Mouse (Mus musculus): ENCODE measurements at regions not wholly inside any gene's neighbourhood (a gene's known extent, or its start where the extent isn't known, plus 50 kb on each side); places are given as distances from the start of the nearest gene placed in this dataset.
A peak's percentile ranks its signal among the peaks of the same experiment; 100 is the strongest.

DNA sequence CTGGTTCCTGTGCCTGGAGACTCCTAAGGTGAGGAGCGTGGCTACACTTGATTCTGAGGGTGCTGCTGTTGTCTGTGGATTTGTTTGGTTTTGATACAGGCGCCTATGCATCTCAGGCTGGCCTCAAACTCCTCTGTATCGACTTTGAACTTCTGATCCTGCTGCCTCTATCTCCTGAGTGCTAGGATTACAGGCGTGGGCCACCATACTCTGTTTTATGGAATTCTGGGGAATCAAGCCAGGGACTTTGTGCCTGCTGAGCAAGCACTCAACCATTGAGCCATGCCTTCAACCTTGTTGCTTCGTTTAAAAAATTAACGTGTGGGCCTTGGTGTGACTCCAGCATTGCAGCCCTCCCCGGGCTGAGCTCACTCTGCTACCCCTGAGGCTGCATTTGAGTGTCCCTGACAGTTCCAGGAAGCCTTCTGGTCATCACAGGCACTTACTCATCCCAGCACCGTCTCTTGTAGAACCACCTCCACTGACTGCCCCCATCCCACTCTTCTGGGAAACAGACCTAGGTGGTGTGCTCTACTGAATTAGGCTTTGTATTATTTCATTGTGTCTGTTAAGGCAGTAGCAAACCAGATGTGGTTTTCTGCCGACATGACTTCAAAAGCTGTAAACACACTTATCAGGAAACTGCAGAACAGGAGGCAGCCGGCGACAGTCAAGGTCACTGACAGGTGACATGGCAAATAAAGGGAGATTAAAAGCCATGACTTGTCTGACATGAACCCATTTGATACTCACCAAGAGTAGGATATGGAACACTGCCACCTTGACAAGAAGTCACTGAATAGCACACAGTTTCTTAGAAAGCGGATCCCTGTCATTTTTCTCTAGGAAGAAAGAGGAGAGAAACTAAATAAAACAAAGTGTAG lies 363.4 kb downstream of the Rps15a start:
- no peak overlapping the region for H3K4me3 ChIP-seq (ENCODE audit: insufficient read depth, low read depth, low read length)
- no peak overlapping the region for H3K27ac ChIP-seq (replicated peaks; ENCODE audit: insufficient read depth, low read depth, low read length)
- no peak for TF ChIP-seq POLR2A (IDR thresholded peaks at IDR 0.05; ENCODE audit: extremely low read depth, insufficient read depth, low read length)
- no peaks in the 10 kb centered on the region for H3K36me3 ChIP-seq (ENCODE audit: control insufficient read depth, insufficient read depth, low read length)
- H3K4me1 ChIP-seq (ENCODE audit: control insufficient read depth, insufficient read depth, low read length) = peaks cover 6% of the 10 kb centered on the region; the same call in 1 of the 2 replicates
- no peak overlapping the region for H3K9ac ChIP-seq (ENCODE audit: low read depth, low read length)
- 31% methylated on average over 12 of the region's 12 CpGs for WGBS
- peak; percentile 74 for DNase-seq (ENCODE audit: extremely low read depth, low read depth, low spot score)
- H3K27me3 ChIP-seq (ENCODE audit: control insufficient read depth, insufficient read depth, low read length) = no peaks in the 10 kb centered on the region
- no peaks in the 10 kb centered on the region for H3K79me2 ChIP-seq (ENCODE audit: control insufficient read depth, insufficient read depth, low read length)

DNA sequence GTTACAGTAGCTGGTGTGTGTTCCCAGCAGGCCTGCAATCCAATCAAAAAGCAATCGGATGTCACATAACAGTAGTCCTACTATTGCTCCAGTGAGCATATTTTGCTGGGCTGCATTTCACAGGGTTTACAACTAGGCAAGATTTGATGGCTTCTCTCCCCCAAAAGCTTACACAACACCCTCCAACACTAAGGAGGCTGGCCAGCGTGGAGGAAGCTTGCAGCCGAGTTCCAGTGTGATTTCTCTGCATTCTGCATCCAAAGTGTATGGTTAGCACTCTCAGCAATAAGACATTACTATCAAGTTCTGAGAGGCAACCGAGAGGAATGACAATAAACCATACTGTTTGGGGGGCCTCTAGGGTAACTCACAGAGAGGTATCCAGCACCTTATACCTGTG lies 367.2 kb downstream of the Xylt1 start:
- Histone ChIP-seq H3K9ac (ENCODE audit: low read depth, low read length) (no peak overlapping the region), H3K4me3 (ENCODE audit: insufficient read depth, low read depth, low read length) (no peak overlapping the region), H3K4me1 (ENCODE audit: control insufficient read depth, insufficient read depth, low read length) (peaks cover 5% of the 10 kb centered on the region; the same call in 1 of the 2 replicates), H3K27me3 (ENCODE audit: control insufficient read depth, insufficient read depth, low read length) (no peaks in the 10 kb centered on the region), H3K36me3 (ENCODE audit: control insufficient read depth, insufficient read depth, low read length) (no peaks in the 10 kb centered on the region), H3K27ac (replicated peaks; ENCODE audit: insufficient read depth, low read depth, low read length) (no peak overlapping the region), H3K79me2 (ENCODE audit: control insufficient read depth, insufficient read depth, low read length) (no peaks in the 10 kb centered on the region)
- DNase-seq (ENCODE audit: extremely low read depth, low read depth, low spot score) = no peak
- TF ChIP-seq POLR2A (IDR thresholded peaks at IDR 0.05; ENCODE audit: extremely low read depth, insufficient read depth, low read length) (no peak), CTCF (IDR thresholded peaks at IDR 0.05; ENCODE audit: low read depth, low read length) (no peak)
- WGBS = 80% methylated on average over 4 of the region's 4 CpGs

DNA sequence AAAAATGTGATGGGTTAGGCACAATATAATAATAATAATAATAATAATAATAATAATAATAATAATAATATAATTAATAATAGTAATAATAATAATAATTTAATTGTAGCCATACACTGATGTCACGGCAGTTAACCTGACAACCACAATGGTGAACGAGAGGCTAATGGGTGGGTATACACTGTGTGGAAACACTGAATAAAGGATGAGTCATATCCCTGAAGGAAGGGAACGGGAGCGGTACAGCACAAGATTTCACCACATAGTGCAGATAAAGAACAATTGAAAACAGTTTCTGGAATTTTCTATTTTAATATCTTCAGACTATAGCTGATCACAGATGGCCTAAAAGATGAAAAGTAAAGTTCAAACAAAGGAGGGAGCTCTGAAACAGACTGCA lies 365.6 kb downstream of the Xylt1 start:
- DNase-seq (ENCODE audit: extremely low read depth, low read depth, low spot score) = no peak
- Histone ChIP-seq H3K36me3 (ENCODE audit: control insufficient read depth, insufficient read depth, low read length) (no peaks in the 10 kb centered on the region), H3K9ac (ENCODE audit: low read depth, low read length) (no peak overlapping the region), H3K27ac (replicated peaks; ENCODE audit: insufficient read depth, low read depth, low read length) (no peak overlapping the region), H3K79me2 (ENCODE audit: control insufficient read depth, insufficient read depth, low read length) (no peaks in the 10 kb centered on the region), H3K4me1 (ENCODE audit: control insufficient read depth, insufficient read depth, low read length) (no peaks in the 10 kb centered on the region), H3K27me3 (ENCODE audit: control insufficient read depth, insufficient read depth, low read length) (no peaks in the 10 kb centered on the region), H3K4me3 (ENCODE audit: insufficient read depth, low read depth, low read length) (no peak overlapping the region)
- 74% methylated on average over 4 of the region's 4 CpGs for WGBS
- TF ChIP-seq CTCF (IDR thresholded peaks at IDR 0.05; ENCODE audit: low read depth, low read length) (no peak), POLR2A (IDR thresholded peaks at IDR 0.05; ENCODE audit: extremely low read depth, insufficient read depth, low read length) (no peak)

DNA sequence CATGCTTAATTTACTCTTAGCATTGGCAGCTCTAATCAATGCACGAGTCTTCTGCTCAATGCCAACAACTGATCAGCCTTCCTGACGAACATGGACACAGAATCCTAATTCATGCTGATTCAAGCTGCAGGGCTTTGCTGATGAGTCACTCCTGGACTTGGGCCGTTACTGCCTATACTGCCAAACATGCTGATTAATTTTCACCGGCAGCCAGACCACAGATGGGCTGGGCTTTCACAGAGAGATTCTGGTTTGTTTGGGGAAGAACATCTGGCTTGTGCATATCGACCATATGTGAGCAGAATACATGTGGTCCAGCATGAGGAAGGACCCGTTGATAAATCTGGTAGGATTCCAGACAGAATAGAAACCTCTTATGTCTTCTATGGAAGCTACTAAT lies 358.9 kb downstream of the Xylt1 start:
- WGBS = 67% methylated on average over 6 of the region's 6 CpGs

DNA sequence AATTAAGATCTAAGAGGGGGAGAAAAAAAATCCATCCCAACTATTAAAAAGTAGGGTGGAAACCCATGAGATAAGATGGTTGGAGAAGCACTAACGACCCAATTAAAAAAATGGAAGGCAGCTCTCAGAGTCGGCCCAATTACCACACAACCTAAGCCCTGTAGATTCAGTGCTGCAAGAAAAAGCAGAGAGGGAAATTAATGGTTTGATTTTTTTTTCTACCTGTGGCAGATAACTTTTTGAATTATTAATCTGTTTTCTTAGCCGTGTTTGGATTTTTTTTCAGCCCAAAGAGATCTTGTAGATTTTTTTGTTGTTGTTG lies 354.9 kb downstream of the Xylt1 start:
- DNase-seq (ENCODE audit: extremely low read depth, low read depth, low spot score) = no peak

More for the DNA sequence above, 358.9 kb downstream of the Xylt1 start:
- Histone ChIP-seq H3K79me2 (ENCODE audit: control insufficient read depth, insufficient read depth, low read length) (no peaks in the 10 kb centered on the region), H3K36me3 (ENCODE audit: control insufficient read depth, insufficient read depth, low read length) (no peaks in the 10 kb centered on the region), H3K27ac (replicated peaks; ENCODE audit: insufficient read depth, low read depth, low read length) (no peak overlapping the region), H3K27me3 (ENCODE audit: control insufficient read depth, insufficient read depth, low read length) (no peaks in the 10 kb centered on the region), H3K9ac (ENCODE audit: low read depth, low read length) (no peak overlapping the region), H3K4me1 (ENCODE audit: control insufficient read depth, insufficient read depth, low read length) (no peaks in the 10 kb centered on the region), H3K4me3 (ENCODE audit: insufficient read depth, low read depth, low read length) (no peak overlapping the region)
- TF ChIP-seq POLR2A (IDR thresholded peaks at IDR 0.05; ENCODE audit: extremely low read depth, insufficient read depth, low read length) (no peak), CTCF (IDR thresholded peaks at IDR 0.05; ENCODE audit: low read depth, low read length) (no peak)
- DNase-seq (ENCODE audit: extremely low read depth, low read depth, low spot score) = no peak

DNA sequence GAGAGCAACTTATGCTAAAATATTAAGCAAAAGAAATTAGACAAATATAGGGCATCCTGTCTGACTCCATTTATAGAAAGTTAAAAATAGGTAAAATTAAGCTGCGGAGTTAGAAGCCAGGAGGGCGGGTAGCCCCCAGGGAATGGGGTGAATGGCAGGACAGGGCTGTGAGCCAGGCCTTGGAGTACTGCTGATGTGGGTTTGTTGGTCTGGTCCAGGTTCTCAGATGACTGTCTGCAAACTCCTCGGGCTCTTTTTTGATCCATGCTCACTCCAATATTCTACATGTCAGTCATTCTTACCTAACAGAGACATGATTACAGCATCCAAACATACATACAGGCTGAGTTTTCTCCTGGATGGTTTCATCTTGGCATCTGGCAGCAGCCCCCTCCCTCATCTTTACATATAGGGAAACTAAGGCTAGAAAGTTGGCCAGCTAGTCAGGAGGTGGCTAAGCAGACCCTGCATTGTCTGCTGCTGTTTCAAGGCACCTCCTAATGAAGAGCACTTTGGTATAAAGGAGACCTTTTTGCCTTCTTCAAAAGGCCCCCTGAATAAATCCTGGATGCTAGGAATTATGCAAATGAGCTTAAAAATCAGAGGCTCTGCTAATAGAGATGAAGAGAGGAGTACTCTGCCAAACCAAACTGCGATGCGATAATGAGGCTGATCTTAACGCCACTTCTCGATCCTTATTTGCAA lies 354.4 kb downstream of the Xylt1 start:
- Histone ChIP-seq H3K4me3 (ENCODE audit: insufficient read depth, low read depth, low read length) (no peak overlapping the region), H3K36me3 (ENCODE audit: control insufficient read depth, insufficient read depth, low read length) (no peaks in the 10 kb centered on the region), H3K9ac (ENCODE audit: low read depth, low read length) (no peak overlapping the region), H3K27me3 (ENCODE audit: control insufficient read depth, insufficient read depth, low read length) (no peaks in the 10 kb centered on the region), H3K79me2 (ENCODE audit: control insufficient read depth, insufficient read depth, low read length) (no peaks in the 10 kb centered on the region), H3K27ac (replicated peaks; ENCODE audit: insufficient read depth, low read depth, low read length) (no peak overlapping the region), H3K4me1 (ENCODE audit: control insufficient read depth, insufficient read depth, low read length) (no peaks in the 10 kb centered on the region)
- TF ChIP-seq POLR2A (IDR thresholded peaks at IDR 0.05; ENCODE audit: extremely low read depth, insufficient read depth, low read length) (no peak), CTCF (IDR thresholded peaks at IDR 0.05; ENCODE audit: low read depth, low read length) (no peak)
- 91% methylated on average over 7 of the region's 7 CpGs for WGBS
- DNase-seq (ENCODE audit: extremely low read depth, low read depth, low spot score) = no peak

More for the DNA sequence above, 354.9 kb downstream of the Xylt1 start:
- no peak overlapping the region for H3K9ac ChIP-seq (ENCODE audit: low read depth, low read length)
- no peaks in the 10 kb centered on the region for H3K27me3 ChIP-seq (ENCODE audit: control insufficient read depth, insufficient read depth, low read length)
- H3K27ac ChIP-seq (replicated peaks; ENCODE audit: insufficient read depth, low read depth, low read length) = no peak overlapping the region
- WGBS = 79% methylated on average over 3 of the region's 3 CpGs
- no peaks in the 10 kb centered on the region for H3K4me1 ChIP-seq (ENCODE audit: control insufficient read depth, insufficient read depth, low read length)
- no peak for TF ChIP-seq CTCF (IDR thresholded peaks at IDR 0.05; ENCODE audit: low read depth, low read length)
- no peak for TF ChIP-seq POLR2A (IDR thresholded peaks at IDR 0.05; ENCODE audit: extremely low read depth, insufficient read depth, low read length)
- no peaks in the 10 kb centered on the region for H3K79me2 ChIP-seq (ENCODE audit: control insufficient read depth, insufficient read depth, low read length)
- no peak overlapping the region for H3K4me3 ChIP-seq (ENCODE audit: insufficient read depth, low read depth, low read length)
- no peaks in the 10 kb centered on the region for H3K36me3 ChIP-seq (ENCODE audit: control insufficient read depth, insufficient read depth, low read length)
